Mouse (Mus musculus) activated CD4-positive, CD25-positive, alpha-beta regulatory T cell (primary cell): ENCODE data around the gene Atxn7l1. TPM values are rescaled to one million over a fixed set of nuclear protein-coding genes. Genes with fewer than 3 reads are reported as not detected.

Experiments
- polyA plus RNA-seq, 2 experiments: library from polyadenylated mRNA; unstranded; fragments of 100-300 nt; shearing (Covaris generic); gene quantifications; one replicate each; pipeline ENCODE4 v1.2.1; 2017

The Atxn7l1 gene
- polyA plus RNA-seq: 10 to 100 TPM; 82.0 to 83.6 TPM

DNA sequence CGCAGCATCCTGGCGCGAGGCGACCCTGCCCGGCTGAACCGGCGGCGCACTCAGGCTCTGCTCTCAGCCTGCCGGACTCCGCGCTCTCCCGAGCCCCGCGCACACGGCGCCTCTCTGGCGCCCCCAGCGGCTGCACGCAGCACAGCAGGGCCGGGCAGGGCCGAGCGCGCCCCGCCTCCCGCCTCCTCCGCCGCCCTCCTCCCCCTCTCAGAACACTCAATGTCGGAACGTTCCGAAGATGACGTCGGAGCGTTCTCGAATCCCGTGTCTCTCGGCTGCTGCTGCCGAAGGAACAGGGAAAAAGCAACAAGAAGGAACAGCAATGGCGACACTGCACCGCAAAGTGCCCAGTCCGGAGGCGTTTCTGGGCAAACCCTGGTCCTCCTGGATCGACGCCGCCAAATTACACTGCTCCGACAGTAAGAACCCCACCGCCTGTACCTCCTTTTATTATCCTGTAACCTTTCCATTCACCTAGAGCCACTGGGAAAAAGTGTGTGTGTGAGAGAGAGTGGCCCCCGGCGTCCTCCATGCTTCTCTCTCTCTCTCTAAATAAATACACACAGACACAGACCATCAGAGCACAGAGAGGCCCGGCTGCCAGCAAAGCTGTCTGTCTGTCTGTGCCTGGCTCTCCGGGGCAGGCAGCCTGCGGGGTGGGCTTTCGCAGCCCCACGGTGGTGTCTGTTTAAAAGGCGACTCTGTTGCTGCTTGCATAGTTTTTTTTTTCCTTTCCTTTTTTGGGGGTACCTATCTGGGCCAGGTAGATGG lies at the start of gene Atxn7l1:
Gene Atxn7l1, plus strand, starts transcription at position 197 of the 771 bp plus-strand sequence.

GRCm38 (mm10) chr12:33394804-33395623 lies 247.5 kb downstream of the Atxn7l1 start, which contains the start of gene Efcab10:
Efcab10 (plus strand) TSS chr12:33394854.

Other genes with a start within 250 kb of the Atxn7l1 start
- gene Sypl, start 193.8 kb upstream of the Atxn7l1 start, polyA plus RNA-seq: 100 to 1,000 TPM in 1 of 2 experiments, 10 to 100 TPM in 1; 80.9 to 103 TPM
- gene Cdhr3, start 54.8 kb upstream of the Atxn7l1 start, polyA plus RNA-seq: 1 to 10 TPM; 1.0 to 1.9 TPM
- gene Efcab10, start 247.2 kb downstream of the Atxn7l1 start, polyA plus RNA-seq: not detected